Comparison of ENCODE assay signal across 14 mouse cellular contexts in the genomic region with DNA sequence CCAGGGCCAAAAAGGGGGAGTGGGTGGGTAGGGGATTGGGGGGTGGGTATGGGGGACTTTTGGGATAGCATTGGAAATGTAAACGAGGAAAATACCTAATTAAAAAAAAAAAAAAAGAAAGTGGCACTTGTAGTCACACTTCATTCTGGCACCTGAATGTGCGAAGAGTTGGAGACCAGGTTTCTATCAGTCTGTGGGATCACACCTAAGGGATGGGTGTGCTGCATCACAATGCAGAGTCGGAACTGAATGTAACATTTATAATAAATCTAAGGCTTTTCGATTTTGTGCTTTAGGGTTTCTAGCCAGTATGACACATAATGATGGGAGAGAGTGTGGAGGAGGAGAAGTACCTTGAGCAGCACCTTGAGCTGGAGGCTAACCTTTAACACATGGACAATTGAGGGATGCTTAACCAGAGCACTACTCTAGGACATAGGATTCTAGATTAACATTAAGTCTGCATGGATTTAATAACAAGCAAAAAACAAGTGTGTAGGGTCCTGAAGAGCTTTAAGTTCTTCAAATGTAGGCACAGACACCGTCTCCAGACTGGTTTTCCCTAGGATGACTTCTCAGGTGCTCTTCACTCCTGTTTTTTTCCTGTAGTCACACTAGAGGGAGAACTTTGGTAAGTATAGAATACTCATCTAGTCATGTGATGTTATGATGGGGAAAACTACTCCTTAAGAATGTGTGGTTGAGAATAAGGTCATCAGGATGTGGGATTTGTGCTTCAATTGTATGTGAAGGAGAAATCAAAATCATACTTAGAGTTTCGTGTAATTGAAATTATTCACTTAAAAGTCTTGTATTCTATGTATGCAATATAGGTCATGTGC.
DNase-seq lines count a peak whose midpoint lies in the region; ATAC-seq lines count a peak whose summit lies in the region.
"Had no signal": no experiment of that assay in that cellular context is flagged by ENCODE, and none has a peak within 500 bp of the region (broad histone marks: within the 10 kb centered on the region; RNA-seq: fewer than 3 reads in every experiment).

No protein-coding gene starts in this region.

- no peak overlapping the region for H3K9ac ChIP-seq in hindbrain, embryonic 12.5 days
- no peak overlapping the region for H3K9ac ChIP-seq in neural tube, embryonic 12.5 days
- H3K9ac ChIP-seq in limb, embryonic 13.5 days, result no peak overlapping the region

- no peaks in the 10 kb centered on the region for H3K36me3 ChIP-seq in hindbrain, embryonic 12.5 days
- no peaks in the 10 kb centered on the region for H3K36me3 ChIP-seq in hindbrain, embryonic 10.5 days
- H3K36me3 ChIP-seq in neural tube, embryonic 12.5 days, result no peaks in the 10 kb centered on the region
- H3K36me3 ChIP-seq in limb, embryonic 13.5 days, result no peaks in the 10 kb centered on the region

- WGBS in hindbrain, embryonic 12.5 days, result 83% methylated on average over 6 of the region's 6 CpGs
- 82% methylated on average over 6 of the region's 6 CpGs for WGBS in hindbrain, embryonic 10.5 days
- 82% methylated on average over 6 of the region's 6 CpGs for WGBS in neural tube, embryonic 12.5 days
- WGBS in limb, embryonic 13.5 days, result 81% methylated on average over 6 of the region's 6 CpGs

- ATAC-seq in hindbrain, embryonic 12.5 days (ENCODE audit: low FRiP score), result peak; percentile 55
- ATAC-seq in neural tube, embryonic 12.5 days (ENCODE audit: low FRiP score, low read depth), result peak; percentile 17; the same call in 1 of the 2 replicates
- ATAC-seq in limb, embryonic 13.5 days (ENCODE audit: low FRiP score, low read depth), result 0 out of 2 replicates have a peak, but pooled peaks have one; percentile 46

- H3K27ac ChIP-seq in hindbrain, embryonic 12.5 days, result no peak overlapping the region
- no peak overlapping the region for H3K27ac ChIP-seq in hindbrain, embryonic 10.5 days
- no peak overlapping the region for H3K27ac ChIP-seq in neural tube, embryonic 12.5 days
- no peak overlapping the region for H3K27ac ChIP-seq in limb, embryonic 13.5 days

- DNase-seq in hindbrain, embryonic 10.5 days (ENCODE audit: low spot score), result no peak
- no peak for DNase-seq in neural tube, embryonic 10.5 days (ENCODE audit: extremely low spot score, low spot score)
- no peak for DNase-seq in thymus, postnatal 36 days
- no peak for DNase-seq in thymus, postnatal 10 days (ENCODE audit: low spot score in 2 of 2)
- DNase-seq: cerebellum, adult 9-10 months; heart, adult 18-20 months; heart, postnatal 4 days; kidney, adult 9 months; right cerebral cortex, postnatal 25 days; thymus, postnatal 25 days had no signal

- H3K4me2 ChIP-seq in hindbrain, embryonic 12.5 days (replicated peaks), result no peak overlapping the region
- no peak overlapping the region for H3K4me2 ChIP-seq in neural tube, embryonic 12.5 days (replicated peaks)
- H3K4me2 ChIP-seq in limb, embryonic 13.5 days (replicated peaks), result no peak overlapping the region

- H3K4me1 ChIP-seq in hindbrain, embryonic 12.5 days, result no peaks in the 10 kb centered on the region
- no peaks in the 10 kb centered on the region for H3K4me1 ChIP-seq in hindbrain, embryonic 10.5 days (replicated peaks)
- H3K4me1 ChIP-seq in neural tube, embryonic 12.5 days, result no peaks in the 10 kb centered on the region
- H3K4me1 ChIP-seq in limb, embryonic 13.5 days, result no peaks in the 10 kb centered on the region

- no peaks in the 10 kb centered on the region for H3K27me3 ChIP-seq in hindbrain, embryonic 12.5 days
- H3K27me3 ChIP-seq in hindbrain, embryonic 10.5 days (ENCODE audit: insufficient read depth, poor library complexity, severe bottlenecking), result no peaks in the 10 kb centered on the region
- no peaks in the 10 kb centered on the region for H3K27me3 ChIP-seq in neural tube, embryonic 12.5 days (replicated peaks)
- no peaks in the 10 kb centered on the region for H3K27me3 ChIP-seq in limb, embryonic 13.5 days
- H3K27me3 ChIP-seq: CH12.LX had no signal

- no peak overlapping the region for H3K4me3 ChIP-seq in hindbrain, embryonic 12.5 days
- no peak overlapping the region for H3K4me3 ChIP-seq in hindbrain, embryonic 10.5 days
- no peak overlapping the region for H3K4me3 ChIP-seq in neural tube, embryonic 12.5 days
- H3K4me3 ChIP-seq in limb, embryonic 13.5 days, result no peak overlapping the region

- no peaks in the 10 kb centered on the region for H3K9me3 ChIP-seq in hindbrain, embryonic 12.5 days (replicated peaks)
- H3K9me3 ChIP-seq in hindbrain, embryonic 10.5 days, result no peaks in the 10 kb centered on the region
- no peaks in the 10 kb centered on the region for H3K9me3 ChIP-seq in neural tube, embryonic 12.5 days
- H3K9me3 ChIP-seq in limb, embryonic 13.5 days, result 0 out of 2 replicates have a peak, but pooled peaks cover 1% of the 10 kb centered on the region
